Mouse (Mus musculus) retina, adult 2 months (tissue): ENCODE data around the gene Pip4k2a.

ENCODE experiments used
- DNase-seq: peaks from one replicate; pipeline ENCODE4 v3.0.0-alpha.2; 2012; ENCODE audit warnings: low read depth, low spot score

The Pip4k2a gene

GRCm38 (mm10) chr2:18923806-18924595 lies 73.9 kb downstream of the Pip4k2a start:
- DNase-seq: no peak

DNA sequence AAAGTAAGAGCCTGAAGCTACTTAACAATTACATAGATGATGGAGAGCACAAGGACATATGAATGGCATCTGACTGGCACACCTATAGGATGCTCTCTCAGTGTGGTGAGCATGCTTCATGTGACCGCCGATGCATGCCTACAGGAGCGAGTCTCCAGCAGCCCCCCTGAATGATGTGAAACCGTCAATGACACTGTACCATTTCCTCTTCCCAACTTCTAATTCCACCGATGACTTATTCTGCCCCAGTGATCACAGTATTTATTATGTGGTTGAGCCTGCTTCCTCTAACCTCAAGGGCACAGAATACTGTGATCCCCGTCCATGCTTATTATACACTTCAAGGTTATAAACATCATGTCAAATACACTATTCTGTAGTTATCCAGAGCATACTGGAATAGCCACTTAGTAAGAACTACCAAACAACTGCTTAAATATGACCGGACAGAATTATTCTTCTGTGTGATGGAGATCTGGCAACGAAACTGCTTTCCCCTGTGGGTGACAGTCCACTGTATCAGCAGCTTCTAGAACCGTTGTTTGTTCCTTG lies 74.8 kb downstream of the Pip4k2a start:
- no peak for DNase-seq

- DNase-seq: no peak
Observed at GRCm38 (mm10) chr2:18921570-18922180, 76.3 kb downstream of the Pip4k2a start.

GRCm38 (mm10) chr2:18920461-18920877 lies 77.5 kb downstream of the Pip4k2a start:
- no peak for DNase-seq

DNA sequence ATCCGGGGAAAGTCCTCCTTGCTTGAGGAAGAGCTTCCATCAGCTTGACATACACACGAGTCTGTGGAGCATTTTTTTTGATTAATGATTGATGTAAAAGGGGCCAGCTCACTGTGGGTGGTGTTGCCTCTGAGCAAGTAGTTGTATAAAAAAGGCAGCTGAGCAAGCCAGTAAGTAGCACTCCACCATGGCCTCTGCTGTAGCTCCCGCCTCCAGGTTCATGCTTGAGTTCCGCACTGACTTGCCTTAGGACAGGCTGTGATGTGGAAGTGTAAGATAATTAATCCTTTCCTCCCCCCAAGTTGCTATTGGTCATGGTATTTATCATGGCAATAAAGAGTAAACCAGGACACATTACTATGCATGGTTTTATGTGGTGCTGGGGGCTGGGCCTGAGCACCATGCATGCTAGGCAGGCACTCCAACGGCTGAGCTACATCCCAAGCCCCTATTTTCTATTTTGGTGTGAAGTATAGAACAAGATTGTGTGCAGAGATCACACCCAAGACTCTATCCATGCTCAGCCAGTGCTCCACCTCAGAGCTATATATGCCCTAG lies 78.0 kb downstream of the Pip4k2a start:
- no peak for DNase-seq

GRCm38 (mm10) chr2:18917838-18918237 lies 80.1 kb downstream of the Pip4k2a start:
- DNase-seq: no peak

- DNase-seq: no peak
Observed at GRCm38 (mm10) chr2:18917380-18917750, 80.6 kb downstream of the Pip4k2a start.

- no peak for DNase-seq
Observed at GRCm38 (mm10) chr2:18916615-18917379, 81.1 kb downstream of the Pip4k2a start.

DNA sequence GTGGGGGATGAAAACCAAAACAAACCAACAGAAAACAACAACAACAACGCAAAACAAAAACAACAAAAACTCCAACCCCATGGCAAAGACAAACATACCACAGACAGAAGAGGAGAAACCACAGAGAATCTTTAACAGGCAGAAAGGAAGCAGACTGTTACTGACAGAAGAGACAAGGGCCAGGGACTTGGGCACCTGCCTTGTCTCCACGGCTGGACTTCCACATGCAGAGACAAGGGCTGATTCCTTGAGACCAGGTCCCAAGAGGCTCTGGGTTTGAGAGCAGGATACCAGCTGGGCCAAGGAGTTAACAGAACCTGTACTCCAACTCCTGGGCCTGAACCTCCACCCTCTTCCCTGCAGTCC lies 81.9 kb downstream of the Pip4k2a start:
- DNase-seq: no peak

DNA sequence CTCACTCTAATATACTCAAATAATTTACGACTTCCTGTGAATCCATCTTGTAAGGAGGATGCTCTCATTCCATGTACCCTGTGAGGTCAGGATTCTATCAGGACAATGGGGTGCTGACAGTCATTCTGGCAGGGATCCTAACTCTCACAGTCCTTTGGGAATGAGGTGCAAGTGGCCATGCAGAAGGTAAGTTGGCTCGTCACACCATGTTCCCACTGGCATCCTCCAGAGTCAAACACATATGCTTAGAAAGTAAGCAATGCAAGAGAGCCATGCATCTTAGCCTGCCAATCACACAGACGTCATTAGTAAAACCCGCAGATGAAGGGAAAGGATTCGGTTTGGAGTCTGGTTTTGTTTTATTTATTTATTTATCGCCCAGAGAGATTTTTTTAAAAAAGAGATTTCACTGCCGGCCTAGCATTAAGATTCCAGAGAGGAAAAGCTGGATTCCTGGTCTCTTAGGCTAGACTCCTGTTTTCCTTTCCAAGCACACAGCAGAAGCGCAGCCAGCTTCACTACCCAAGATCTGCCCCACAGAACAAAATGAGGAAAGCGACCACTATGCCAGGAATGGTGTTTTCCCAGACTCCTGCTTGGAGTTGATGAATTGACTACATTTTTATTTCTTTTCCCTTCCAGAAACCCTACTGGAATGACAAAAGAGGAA lies 82.4 kb downstream of the Pip4k2a start:
- DNase-seq: no peak

DNA sequence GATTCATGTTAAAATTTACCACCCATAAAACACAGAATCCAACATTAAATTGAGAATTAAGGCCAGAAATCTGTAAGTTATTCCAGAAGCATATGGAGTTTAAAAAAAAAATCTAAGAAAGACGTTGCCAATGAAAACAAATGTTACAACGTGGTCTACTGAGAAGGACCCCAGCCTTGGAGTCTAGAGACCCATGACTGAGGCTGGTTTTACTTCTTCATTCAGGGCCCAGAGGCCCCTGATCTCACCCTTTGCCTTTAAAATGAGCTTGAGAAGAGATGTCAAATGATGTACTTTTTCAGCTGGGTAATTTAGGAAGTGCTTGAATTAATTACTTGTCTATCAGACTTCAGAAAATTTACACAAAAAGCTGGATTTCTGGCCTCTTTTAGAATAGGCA lies 83.2 kb downstream of the Pip4k2a start:
- no peak for DNase-seq

DNA sequence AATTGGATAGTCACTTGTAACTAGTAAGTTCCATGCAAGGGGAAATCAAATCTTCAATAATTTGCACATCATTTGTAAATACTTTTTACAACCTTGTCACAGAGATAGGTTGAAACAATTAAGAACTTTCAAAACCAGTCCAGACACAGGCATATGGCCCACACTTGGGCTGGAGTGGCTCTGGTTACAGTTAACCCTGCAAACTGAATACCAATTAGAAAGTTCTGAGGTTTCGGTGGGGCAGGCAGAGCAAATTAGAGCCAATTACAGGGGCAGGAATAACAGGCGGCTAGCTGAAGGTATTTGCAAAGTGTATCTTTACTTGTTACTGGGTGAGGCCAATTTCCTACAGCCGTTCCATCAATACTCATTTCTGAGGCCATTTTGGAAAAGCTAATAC lies 84.3 kb downstream of the Pip4k2a start:
- no peak for DNase-seq

DNA sequence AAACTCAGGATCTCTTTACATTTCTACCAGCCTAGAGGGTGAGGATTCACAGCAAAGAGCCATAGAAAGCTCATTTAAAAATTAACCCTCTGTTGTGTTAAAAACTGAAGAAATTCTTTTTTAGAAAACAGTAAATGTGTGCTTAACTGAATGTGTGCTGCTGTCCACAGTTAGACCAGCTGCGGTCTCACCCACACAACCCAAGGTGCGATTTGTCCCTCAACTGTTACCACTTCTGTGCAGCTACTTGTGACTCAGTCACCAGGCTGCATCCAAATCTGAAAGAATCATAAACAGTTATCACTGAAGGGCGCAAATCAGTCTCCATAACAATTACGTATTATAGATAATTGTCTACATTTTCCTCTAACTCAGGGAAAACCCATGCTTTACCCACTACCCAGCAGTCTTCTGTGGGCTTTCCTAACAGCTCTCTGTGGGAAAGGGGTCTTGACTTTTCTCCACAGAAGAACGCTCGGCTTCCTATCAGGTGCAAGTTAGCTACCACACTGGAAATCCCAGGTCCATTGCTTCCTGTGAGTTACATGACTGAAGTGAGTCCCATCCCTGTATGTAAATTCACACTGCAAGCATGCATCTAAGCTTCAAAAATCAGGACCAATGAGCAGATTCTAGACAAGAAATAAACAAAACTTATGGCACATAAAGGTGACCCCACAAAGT lies 86.5 kb downstream of the Pip4k2a start:
- no peak for DNase-seq

DNA sequence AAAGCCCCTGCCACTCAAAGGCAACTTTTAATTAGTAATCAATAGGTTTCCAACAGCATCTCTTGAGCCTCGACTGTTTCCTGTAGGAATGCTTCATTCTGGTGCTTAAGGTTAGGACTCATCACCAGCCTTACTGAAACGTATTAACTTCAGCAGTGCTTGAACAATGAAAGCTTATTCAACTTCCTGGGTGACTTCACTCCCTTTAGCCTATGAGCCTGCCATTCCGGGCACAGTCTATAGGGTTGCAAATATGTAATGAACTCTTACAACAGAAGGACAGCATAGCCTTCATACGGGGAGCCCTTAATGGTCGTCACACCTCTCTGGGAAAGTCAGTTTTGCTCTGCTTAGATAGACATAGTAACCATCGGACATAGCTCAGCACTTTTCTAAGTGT lies 87.7 kb downstream of the Pip4k2a start:
- no peak for DNase-seq

GRCm38 (mm10) chr2:18909713-18910112 lies 88.2 kb downstream of the Pip4k2a start:
- no peak for DNase-seq

- DNase-seq: no peak
Observed at GRCm38 (mm10) chr2:18907269-18907668, 90.7 kb downstream of the Pip4k2a start.

DNA sequence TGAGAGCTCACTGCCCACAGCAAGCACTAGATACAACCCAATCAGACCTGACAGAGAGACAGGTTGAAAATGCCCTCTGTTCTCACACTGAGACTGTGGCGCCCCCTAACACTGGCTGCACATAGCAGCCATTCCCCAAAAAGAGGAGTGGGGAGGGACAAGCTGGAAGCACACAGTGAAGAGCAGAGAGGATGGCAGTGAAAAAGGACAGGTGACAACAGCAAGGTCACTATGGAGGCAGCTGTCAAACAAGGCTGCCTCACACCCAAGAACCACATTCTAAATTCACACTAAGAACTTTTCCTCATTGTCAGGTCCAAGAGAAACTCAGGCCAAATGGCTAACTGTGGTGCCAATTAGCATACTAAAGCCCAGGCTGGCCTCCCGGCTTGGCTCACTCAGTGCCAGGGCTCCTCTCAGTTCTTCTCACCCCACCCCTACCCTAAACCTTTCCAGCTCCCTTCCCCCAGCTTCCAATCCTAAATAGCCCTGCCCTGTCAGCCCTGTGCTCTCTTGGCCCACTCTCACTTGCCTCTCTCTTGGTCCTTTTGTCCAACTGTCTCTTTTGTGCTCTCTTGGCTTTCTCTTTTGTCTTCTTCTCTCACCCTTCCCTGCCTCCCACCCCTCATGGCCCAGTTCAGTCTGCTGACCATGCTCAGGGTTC lies 91.4 kb downstream of the Pip4k2a start:
- no peak for DNase-seq

DNA sequence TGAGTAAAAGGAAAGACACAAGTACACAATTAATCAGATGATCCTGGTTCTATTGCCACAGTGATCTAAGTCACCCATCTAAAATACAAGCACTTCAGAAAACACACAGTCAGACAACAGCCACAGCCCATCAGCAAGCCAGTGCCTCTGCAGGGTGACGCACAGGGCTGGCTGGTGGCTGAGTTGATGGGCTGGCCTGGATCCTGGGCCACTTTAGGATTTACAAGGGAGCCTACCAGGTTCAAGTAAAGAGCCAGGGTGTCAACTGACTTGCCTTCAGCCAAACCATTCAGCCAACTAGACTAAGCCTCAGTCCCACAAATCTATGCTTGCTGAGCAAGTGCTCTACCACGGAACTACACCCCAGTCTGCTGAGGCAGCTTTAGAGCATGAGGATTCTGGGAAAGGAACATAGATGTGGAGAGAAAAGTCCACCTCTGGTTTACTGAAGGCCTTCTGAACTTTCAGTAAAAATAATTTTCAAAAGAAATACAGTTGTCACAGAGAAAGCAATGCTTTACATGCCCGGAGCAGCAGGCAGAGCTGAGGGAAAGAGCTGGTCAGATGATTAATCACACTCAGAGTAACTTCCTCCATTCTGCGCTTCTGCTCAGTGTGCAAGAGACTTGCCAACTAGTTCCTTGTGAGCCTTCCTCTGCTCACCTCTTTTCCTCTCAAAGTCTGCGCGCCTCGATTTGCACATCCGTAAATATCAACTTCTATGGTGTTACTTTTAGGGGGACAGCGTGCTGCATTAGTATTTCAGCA lies 94.4 kb downstream of the Pip4k2a start:
- no peak for DNase-seq

DNA sequence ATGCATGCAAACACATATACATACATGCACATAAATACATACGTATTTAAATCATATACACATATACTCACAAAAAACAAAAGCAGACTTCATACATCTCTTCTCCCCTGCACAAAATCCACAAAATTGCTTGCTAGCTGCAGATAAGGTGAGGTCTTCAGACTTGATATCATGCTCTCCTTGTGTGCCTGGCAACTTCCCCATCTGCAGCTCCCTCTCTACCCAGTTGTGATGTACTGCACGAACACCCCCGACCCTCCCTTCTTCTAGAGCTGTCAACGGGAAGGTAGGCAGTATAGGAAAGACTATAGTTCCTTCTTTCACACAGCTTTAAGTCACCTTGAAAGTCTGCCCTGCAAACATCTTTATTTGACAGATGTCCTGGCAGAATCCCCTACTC lies 96.8 kb downstream of the Pip4k2a start:
- no peak for DNase-seq

DNA sequence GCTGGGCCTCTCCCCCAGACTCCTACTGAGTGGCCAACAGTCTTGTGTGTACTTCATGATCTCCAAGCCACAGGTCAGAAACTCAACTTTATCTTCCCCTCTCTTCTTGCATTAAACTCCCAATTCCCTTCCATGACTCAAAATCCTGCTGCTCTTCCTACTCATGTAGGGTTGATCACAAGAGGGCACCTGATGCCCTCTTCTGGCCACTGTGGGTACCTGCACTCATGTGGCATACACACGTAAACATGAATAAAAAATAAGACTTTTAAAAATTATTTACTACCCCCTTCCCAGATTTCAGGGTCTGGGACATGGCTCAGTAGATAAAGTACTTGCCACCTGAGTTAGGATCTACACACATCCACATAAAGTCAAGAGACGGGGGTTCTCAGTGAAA lies 97.3 kb downstream of the Pip4k2a start:
- no peak for DNase-seq
